Mouse (Mus musculus): Measurements from ENCODE around the gene Mdp1.

Mdp1 gene

DNA sequence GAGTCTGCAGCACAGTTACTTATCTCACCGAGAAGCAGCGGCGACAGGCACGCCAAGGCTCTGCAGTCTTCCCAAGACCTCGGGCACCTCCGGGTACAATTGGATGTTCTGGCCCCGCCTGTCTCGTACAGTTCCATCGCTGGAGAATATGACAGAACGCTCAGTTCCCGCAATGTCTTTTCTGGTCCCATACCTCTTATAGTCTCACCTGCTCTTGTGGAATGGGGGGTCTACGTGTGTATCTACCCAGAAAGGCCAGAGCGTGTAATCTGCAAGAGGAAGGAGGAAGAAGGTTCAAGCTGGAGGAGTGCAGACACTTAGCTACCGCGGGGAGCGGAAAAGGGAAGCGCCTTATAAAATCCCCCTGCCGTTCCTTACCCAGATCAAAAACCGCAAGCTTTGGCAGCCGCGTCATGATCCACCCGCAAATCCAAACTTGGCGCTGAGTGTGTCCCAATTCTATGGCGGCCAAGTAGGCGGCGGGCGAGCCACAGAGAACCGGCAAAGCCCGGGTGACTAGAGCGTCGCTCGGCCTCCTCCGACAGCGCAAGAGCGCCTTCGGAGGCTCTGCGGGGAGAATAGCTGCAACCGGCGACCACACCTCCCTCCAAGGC lies at the start of gene Mdp1:
TSS of gene Mdp1 (minus strand) at position 549 of the 614 bp plus-strand sequence.
- Histone ChIP-seq H3K36me3 (ENCODE audit: control insufficient read depth, insufficient read depth, low read length, poor library complexity, severe bottlenecking) (peaks cover 6% of the 10 kb centered on the region), H3K27me3 (ENCODE audit: control insufficient read depth, insufficient read depth, low read length, poor library complexity, severe bottlenecking) (no peaks in the 10 kb centered on the region)
- peak; percentile 87 for DNase-seq (ENCODE audit: low read depth, low spot score)

DNA sequence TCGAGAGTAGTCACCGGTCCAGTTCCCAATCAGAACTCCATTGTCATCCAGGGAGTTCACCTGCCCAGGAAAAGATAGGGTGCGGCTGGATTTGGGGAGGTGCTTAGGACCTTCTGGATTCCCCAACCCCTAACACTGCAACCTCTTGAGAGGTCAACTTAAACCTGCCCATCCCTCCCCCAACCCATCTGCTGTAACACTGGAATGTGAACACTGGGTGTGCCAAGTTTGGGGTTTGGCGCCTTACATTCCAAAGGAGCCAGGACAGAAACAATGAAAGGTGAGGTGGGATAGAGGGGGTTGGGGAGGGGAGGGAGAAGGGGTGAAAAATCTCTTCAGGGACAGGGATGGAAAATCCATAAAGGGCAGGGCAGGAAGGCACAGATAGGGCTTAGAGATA lies 49.2 kb upstream of the Mdp1 start:
- H3K27me3 ChIP-seq (ENCODE audit: control insufficient read depth, insufficient read depth, low read length, poor library complexity, severe bottlenecking) = no peaks in the 10 kb centered on the region; the same call in 1 of the 2 replicates
- H3K36me3 ChIP-seq (ENCODE audit: control insufficient read depth, insufficient read depth, low read length, poor library complexity, severe bottlenecking) = no peaks in the 10 kb centered on the region
- no peak for DNase-seq (ENCODE audit: low read depth, low spot score)

DNA sequence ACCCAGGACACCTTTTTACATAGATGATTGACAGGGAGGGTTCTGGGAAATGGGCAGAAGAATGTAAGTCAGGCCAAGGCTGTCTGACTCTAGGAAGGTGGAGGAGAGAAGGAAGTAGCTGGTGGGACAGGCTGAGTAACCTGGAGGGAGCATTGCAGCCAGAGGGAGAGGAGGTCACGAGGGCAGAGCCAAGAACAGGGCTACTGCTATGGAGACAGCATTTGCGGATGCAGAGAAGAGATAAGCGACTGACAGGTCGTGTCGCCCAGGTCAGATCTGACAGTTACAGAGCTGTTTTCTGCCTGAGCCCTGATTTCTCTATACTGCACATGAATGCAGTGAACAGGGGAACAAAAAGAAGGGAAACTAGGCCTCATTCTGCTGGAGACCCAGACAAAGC lies 47.1 kb upstream of the Mdp1 start:
- Histone ChIP-seq H3K27me3 (ENCODE audit: control insufficient read depth, insufficient read depth, low read length, poor library complexity, severe bottlenecking) (no peaks in the 10 kb centered on the region), H3K36me3 (ENCODE audit: control insufficient read depth, insufficient read depth, low read length, poor library complexity, severe bottlenecking) (no peaks in the 10 kb centered on the region)
- no peak for DNase-seq (ENCODE audit: low read depth, low spot score)

DNA sequence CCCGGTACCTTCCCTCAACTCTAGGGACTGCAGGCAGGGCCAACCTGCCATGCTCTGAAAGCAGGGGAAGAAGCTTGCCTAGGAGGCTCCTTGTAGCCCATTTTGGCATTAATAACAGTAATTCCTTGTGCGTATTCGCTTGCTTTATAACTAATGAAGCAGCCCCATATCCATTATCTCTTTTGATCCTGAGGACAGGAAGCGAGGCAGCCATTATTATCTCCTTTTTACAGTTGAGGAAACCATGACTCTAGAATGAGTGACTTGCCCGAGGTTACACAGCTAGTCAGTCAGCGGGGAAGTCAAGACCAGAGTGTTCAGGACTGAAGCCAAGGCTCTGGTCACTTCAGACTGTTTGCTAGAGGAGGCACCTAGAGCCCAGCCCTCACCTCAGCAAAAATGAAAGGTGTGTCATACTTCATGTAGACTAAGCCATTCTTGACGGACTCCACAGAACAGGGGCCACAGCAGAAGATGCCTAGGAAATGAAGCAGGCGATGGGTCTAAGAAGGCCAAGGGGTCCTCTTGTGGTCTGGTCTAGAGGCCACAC lies 45.8 kb upstream of the Mdp1 start:
- no peaks in the 10 kb centered on the region for H3K27me3 ChIP-seq (ENCODE audit: control insufficient read depth, insufficient read depth, low read length, poor library complexity, severe bottlenecking)
- no peaks in the 10 kb centered on the region for H3K36me3 ChIP-seq (ENCODE audit: control insufficient read depth, insufficient read depth, low read length, poor library complexity, severe bottlenecking)
- DNase-seq (ENCODE audit: low read depth, low spot score) = no peak

DNA sequence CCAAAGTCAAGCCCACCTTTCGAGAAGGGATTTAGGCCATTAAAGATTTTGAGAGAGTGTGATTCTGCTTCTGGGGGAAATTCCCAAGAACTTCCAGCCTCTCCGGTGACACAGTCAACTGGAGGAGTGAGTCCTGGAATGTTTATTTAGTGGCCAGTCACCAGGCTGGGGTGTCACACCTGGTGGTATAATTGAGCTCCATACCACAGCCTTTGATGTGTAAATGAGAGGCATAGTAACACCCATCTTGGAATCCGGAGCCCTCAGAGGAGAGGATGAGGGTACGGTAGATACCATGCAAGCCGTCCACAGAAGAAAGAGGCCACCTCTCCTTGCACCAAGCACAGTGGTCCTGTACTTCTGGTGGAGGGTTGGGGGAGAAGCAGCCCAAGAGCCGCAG lies 42.5 kb upstream of the Mdp1 start:
- DNase-seq (ENCODE audit: low read depth, low spot score) = no peak
- H3K36me3 ChIP-seq (ENCODE audit: control insufficient read depth, insufficient read depth, low read length, poor library complexity, severe bottlenecking) = no peaks in the 10 kb centered on the region
- H3K27me3 ChIP-seq (ENCODE audit: control insufficient read depth, insufficient read depth, low read length, poor library complexity, severe bottlenecking) = no peaks in the 10 kb centered on the region

DNA sequence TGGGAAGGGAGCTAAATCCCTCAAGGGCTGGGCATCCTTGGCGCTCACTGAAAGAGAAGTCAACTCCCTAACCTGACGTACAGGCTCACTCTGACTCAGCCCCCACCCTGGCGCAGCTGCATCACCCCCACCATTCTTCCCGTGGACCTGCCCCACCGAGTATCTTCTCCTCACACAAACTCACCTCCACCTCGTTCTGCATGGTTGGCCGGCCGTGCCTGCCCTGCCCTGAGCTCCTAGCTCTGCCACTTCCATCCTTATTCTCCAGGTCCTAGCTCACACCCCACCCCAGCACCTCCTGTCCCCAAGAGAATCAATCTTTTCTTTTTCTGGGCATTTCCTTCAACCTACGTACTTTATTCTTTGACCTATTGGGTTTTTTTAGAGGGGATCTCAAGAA lies 40.8 kb upstream of the Mdp1 start:
- DNase-seq (ENCODE audit: low read depth, low spot score) = no peak

DNA sequence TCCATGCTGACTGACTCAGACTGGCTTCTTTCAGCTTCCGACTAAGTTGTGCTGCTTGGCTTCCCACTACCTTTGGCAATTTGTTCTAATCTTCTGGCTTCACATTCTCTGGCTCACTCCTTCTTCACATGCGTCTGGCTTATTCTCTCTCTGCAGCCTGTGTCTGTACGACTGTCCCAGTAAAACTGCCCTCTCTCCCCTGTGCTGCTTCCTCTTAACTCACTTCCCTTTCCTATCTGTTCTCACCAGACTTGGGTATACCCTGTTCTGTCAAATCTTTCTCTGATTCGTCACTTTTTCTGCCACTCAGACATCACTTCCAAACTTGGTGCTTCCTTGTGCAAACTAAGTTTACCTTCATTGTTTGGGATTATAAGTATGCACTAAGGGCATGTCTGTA lies 36.9 kb upstream of the Mdp1 start:
- Histone ChIP-seq H3K27me3 (ENCODE audit: control insufficient read depth, insufficient read depth, low read length, poor library complexity, severe bottlenecking) (no peaks in the 10 kb centered on the region), H3K36me3 (ENCODE audit: control insufficient read depth, insufficient read depth, low read length, poor library complexity, severe bottlenecking) (no peaks in the 10 kb centered on the region)
- DNase-seq (ENCODE audit: low read depth, low spot score) = peak; percentile 29

More for the DNA sequence above, 40.8 kb upstream of the Mdp1 start:
- H3K36me3 ChIP-seq (ENCODE audit: control insufficient read depth, insufficient read depth, low read length, poor library complexity, severe bottlenecking) = no peaks in the 10 kb centered on the region
- H3K27me3 ChIP-seq (ENCODE audit: control insufficient read depth, insufficient read depth, low read length, poor library complexity, severe bottlenecking) = no peaks in the 10 kb centered on the region

DNA sequence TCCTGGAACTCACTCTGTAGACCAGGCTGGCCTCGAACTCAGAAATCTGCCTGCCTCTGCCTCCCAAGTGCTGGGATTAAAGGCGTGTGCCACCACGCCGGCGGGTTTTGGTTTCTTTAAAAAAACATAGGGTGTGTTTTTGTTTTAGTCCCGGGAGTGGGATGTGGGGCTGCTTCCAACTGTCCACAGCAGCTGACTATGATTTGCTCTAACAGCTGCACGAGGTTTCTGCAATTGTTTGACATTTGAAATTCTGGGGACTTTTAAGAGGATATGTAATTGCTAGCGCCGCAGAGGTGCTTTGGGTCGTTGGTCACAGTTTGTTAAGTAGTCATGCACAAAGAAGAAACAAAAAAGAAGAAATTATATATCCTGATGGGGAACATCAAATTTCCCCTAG lies 29.1 kb upstream of the Mdp1 start:
- Histone ChIP-seq H3K36me3 (ENCODE audit: control insufficient read depth, insufficient read depth, low read length, poor library complexity, severe bottlenecking) (no peaks in the 10 kb centered on the region), H3K27me3 (ENCODE audit: control insufficient read depth, insufficient read depth, low read length, poor library complexity, severe bottlenecking) (no peaks in the 10 kb centered on the region)
- DNase-seq (ENCODE audit: low read depth, low spot score) = no peak

DNA sequence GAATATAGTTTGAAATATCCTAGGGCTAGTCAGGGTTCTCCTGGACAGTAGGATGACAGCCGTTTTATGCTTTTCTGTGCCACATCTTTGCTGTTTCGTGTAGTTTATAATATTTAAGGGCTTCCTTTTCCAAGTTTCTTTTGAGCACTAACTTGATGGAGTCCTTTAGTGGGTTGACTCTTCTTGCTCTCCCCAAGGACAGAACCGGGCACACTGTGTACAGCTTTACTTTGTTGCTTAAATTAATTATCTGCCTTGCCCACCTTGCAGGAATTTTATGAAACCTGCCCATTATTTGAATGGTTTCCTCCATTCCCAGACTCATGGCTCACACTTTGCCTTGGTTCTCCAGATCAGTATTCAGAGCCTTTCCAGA lies 21.8 kb upstream of the Mdp1 start:
- H3K36me3 ChIP-seq (ENCODE audit: control insufficient read depth, insufficient read depth, low read length, poor library complexity, severe bottlenecking) = peaks cover 2% of the 10 kb centered on the region; the same call in 1 of the 2 replicates
- DNase-seq (ENCODE audit: low read depth, low spot score) = no peak
- H3K27me3 ChIP-seq (ENCODE audit: control insufficient read depth, insufficient read depth, low read length, poor library complexity, severe bottlenecking) = no peaks in the 10 kb centered on the region

DNA sequence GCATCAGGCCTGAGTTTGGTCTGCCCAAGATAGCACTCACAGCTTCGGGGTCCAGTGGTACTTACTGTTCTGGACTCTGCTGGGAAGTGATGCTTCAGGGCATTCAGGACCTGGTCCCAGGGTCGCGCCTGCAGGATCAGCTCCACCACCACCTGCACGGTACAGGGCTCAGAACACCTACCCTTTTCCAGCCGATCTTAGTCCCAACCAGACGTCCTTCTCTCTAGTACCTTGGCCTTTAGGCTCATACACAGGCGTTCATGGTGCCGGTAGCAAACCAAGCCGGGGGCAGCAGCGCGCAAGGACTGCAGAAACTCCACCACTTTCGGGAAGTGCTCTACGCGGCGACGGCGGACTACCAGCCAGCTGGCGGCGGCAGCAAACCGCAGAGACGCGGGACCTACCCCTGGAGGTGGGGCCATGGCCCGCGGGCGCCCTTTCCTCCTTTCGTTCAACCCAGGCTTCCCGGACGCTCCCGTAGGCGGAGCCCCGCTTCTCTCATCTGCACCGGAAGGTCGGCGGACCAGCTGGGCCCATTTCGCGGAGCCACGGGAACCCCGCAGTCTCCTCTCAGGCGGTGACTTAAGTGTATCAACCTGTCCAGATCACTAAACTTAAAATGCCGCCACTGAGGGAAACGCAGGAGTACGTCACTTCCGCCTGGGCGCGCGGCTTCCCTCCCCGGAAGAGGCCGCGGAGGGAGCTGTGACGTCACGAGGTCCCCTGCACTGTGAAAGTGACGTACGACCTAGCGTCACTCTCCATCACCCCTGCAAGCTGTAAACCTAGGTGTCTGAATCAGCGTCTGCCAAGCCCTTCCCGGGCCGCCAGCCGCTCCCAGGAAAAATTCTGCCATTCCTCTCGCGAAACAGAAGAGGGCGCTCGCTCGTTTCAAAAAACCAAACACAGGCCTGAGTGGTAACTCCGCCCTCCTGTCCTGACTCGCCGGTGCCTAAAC lies 21.1 kb upstream of the Mdp1 start, which contains the start of gene Tinf2:
TSS of gene Tinf2 (minus strand) at position 661 of the 958 bp plus-strand sequence.
- Histone ChIP-seq H3K36me3 (ENCODE audit: control insufficient read depth, insufficient read depth, low read length, poor library complexity, severe bottlenecking) (peaks cover 2% of the 10 kb centered on the region), H3K27me3 (ENCODE audit: control insufficient read depth, insufficient read depth, low read length, poor library complexity, severe bottlenecking) (no peaks in the 10 kb centered on the region)
- DNase-seq (ENCODE audit: low read depth, low spot score) = peak; percentile 98

DNA sequence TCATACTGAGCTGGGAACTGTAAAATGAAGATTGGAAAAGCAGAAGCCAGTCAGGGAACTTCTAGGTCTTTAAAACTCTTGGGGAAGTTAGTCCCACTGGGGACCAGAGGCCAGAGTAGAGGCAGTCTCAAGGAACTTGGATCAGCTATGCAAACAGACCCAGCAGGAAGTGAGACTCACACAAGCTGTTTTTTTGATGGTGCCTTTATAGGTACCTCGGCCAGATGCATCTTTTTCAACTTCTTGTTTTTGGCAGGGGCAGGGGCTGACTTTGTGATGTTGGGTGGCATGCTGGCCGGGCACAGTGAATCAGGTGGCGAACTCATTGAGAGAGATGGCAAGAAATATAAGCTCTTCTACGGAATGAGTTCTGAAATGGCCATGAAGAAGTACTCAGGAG lies 17.3 kb upstream of the Mdp1 start:
- no peaks in the 10 kb centered on the region for H3K27me3 ChIP-seq (ENCODE audit: control insufficient read depth, insufficient read depth, low read length, poor library complexity, severe bottlenecking)
- H3K36me3 ChIP-seq (ENCODE audit: control insufficient read depth, insufficient read depth, low read length, poor library complexity, severe bottlenecking) = peaks cover 2% of the 10 kb centered on the region
- DNase-seq (ENCODE audit: low read depth, low spot score) = peak; percentile 49

DNA sequence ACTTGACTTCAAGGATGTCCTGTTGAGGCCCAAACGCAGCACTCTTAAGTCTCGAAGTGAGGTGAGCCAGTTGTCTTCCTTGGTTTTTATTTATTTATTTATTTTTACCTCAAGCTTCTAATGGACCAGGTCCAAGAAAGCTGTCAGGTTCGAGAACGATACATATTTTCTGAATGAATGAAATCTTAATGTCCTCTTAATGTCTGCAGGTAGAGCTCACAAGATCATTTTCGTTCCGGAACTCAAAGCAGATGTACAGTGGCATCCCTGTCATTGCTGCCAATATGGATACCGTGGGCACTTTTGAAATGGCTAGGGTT lies 12.4 kb upstream of the Mdp1 start:
- no peaks in the 10 kb centered on the region for H3K27me3 ChIP-seq (ENCODE audit: control insufficient read depth, insufficient read depth, low read length, poor library complexity, severe bottlenecking)
- no peak for DNase-seq (ENCODE audit: low read depth, low spot score)
- no peaks in the 10 kb centered on the region; the same call in 1 of the 2 replicates for H3K36me3 ChIP-seq (ENCODE audit: control insufficient read depth, insufficient read depth, low read length, poor library complexity, severe bottlenecking)

DNA sequence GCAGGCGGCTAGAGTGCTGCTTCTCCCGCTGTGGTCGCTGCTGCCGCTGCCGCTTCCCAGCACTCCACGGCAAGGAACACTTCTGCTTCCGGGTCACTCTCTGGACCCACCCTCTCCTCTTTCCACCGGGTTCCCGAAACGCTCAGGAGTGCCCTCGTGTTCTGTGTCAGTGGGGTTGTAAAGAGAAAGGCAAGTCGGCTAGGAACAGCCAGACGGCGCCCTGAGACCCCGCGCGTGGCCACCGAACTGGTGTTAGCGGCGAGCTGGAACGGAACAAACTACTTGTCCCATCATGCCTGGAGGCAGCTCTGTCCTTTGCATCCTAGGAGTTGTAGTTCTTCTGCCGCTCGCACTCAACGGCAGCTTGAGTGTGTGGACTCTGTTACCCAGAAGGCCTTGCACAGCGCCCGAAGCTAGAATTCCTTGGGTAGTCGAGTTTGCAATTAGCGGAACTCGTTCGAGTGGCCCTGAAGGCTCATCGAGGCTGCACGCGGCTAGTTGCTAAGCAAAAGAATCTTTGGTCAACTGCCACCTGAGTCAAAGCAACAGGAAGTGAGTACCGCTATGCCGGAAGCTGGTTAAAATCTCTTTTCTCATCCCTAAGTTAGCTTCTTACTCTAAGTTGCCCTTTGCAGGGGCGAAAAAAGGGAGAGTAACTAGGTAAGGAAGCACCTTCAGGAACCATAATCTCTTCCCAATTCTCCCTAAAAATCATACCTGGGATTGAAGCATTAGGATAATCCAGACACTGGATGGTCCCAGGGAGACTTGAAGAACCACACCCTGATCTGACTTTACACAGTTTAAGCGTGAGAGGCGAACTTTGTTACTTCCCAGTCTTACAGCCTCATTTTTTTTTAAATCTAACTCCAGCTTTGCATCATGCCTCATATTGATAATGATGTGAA lies 11.8 kb upstream of the Mdp1 start, which contains the start of the genes Gmpr2 and Nedd8:
TSS of gene Gmpr2 (plus strand) at position 109 of the 908 bp plus-strand sequence.
TSS of gene Nedd8 (minus strand) at position 292 of the 908 bp plus-strand sequence.
- Histone ChIP-seq H3K36me3 (ENCODE audit: control insufficient read depth, insufficient read depth, low read length, poor library complexity, severe bottlenecking) (no peaks in the 10 kb centered on the region; the same call in 1 of the 2 replicates), H3K27me3 (ENCODE audit: control insufficient read depth, insufficient read depth, low read length, poor library complexity, severe bottlenecking) (no peaks in the 10 kb centered on the region)
- peak; percentile 97 for DNase-seq (ENCODE audit: low read depth, low spot score)

DNA sequence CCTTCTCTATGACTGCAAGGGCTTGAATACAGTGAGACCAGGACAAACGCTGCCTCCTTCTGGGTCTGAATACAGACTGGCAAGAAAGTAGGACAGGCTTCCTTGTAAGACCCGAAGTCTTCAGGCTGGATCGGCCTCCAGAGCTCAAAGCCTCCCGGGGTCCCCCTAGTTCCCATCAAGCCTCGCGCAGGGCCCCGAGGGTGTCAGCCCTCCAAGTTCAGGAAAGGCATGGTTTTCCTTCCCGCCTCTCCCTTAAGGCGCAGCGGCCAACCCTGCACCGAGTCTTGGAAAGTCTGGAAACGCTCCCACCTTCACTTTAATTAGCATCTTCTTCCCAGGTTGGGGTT lies 11.2 kb upstream of the Mdp1 start:
- H3K36me3 ChIP-seq (ENCODE audit: control insufficient read depth, insufficient read depth, low read length, poor library complexity, severe bottlenecking) = no peaks in the 10 kb centered on the region; the same call in 1 of the 2 replicates
- DNase-seq (ENCODE audit: low read depth, low spot score) = no peak
- no peaks in the 10 kb centered on the region for H3K27me3 ChIP-seq (ENCODE audit: control insufficient read depth, insufficient read depth, low read length, poor library complexity, severe bottlenecking)

Measured in splenic B cell, adult 2 months (primary cell).